Mouse (Mus musculus) spleen, postnatal 14 days (tissue): ENCODE results near the gene Pdgfra.

Experiments
- DNase-seq, 2 experiments: peaks; one replicate each; pipeline ENCODE4 v3.0.0; 2021 to 2022; ENCODE audit warnings: low spot score in 2 of 2

Pdgfra gene

DNA sequence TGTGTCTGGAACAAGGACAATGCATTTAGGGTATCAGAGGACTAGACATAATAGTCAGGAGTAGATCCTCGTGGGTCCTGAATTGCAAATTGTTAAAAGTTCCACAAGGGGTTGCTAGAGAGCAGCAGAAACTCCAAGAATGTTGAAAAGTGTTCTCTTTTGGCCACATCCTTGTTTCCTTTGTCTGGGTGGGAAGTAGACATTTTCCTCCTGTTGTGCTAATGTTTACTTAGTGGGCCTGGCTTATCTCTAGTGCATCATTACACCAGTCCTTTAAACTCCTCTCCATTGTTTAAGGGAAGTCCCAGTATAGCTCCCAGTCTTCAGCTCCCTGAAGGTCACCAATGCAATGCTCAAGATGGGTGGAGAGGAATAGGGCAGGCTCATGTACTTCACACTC lies 57.9 kb downstream of the Pdgfra start:
- no peak for DNase-seq

GRCm38 (mm10) chr5:75214520-75214919 lies 62.4 kb downstream of the Pdgfra start:
- no peak for DNase-seq

GRCm38 (mm10) chr5:75214929-75215328 lies 62.8 kb downstream of the Pdgfra start:
- DNase-seq, result no peak

- no peak for DNase-seq
Measured at GRCm38 (mm10) chr5:75215678-75216256, 63.7 kb downstream of the Pdgfra start.

GRCm38 (mm10) chr5:75221610-75222009 lies 69.5 kb downstream of the Pdgfra start:
- DNase-seq, result no peak

- no peak for DNase-seq
Measured at GRCm38 (mm10) chr5:75222491-75223265, 70.6 kb downstream of the Pdgfra start.

- no peak for DNase-seq
Measured at GRCm38 (mm10) chr5:75238363-75238762, 86.3 kb downstream of the Pdgfra start.

- DNase-seq, result no peak
Measured at GRCm38 (mm10) chr5:75238928-75239777, 87.1 kb downstream of the Pdgfra start.

- no peak for DNase-seq
Measured at GRCm38 (mm10) chr5:75247070-75247740, 95.1 kb downstream of the Pdgfra start.
